Mouse (Mus musculus): ENCODE measurements at regions not wholly inside any gene's neighbourhood (a gene's known extent, or its start where the extent isn't known, plus 50 kb on each side); places are given as distances from the start of the nearest gene placed in this dataset.
"Not testable (repeated sequence)": the region's sequence is repeated elsewhere in the genome, so short reads cannot be mapped to it uniquely, and the experiment has no call there.

DNA sequence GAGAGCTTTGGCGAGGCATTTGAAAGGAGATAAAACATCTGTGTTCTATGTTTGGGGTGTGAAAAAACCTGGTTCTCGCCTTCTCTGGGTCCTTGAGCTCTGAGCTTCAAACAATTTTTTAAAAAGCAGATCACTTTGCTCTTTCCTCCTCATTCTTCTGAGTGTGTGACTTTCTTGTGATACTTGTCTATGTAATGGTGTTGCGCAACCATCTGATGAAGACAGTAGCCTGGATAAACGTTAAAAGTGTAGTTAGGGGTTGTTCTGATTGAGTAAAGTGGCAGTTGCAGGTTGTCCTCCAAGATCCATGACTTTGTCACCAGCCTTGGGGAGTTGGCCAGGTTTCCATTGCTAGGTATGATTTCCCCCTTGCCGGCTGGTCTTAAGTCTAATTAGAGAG is 62.1 kb downstream of the Mterf1b start:
- TF ChIP-seq POLR2AphosphoS2 (IDR thresholded peaks at IDR 0.05; ENCODE audit: insufficient read length, low read depth); E2F4 (IDR thresholded peaks at IDR 0.05; ENCODE audit: insufficient read depth); POLR2A (IDR thresholded peaks at IDR 0.05; ENCODE audit: insufficient read length, low read depth): not testable (repeated sequence)
- TF ChIP-seq CEBPB (IDR thresholded peaks at IDR 0.05; ENCODE audit: insufficient read depth, poor library complexity, severe bottlenecking) = peak; percentile 60; the same call in 1 of the 2 replicates

Measured in myocyte (in vitro differentiated cells).